Mouse (Mus musculus): ENCODE results near the gene Hnf4a.
"Not testable (repeated sequence)": the region's sequence is repeated elsewhere in the genome, so short reads cannot be mapped to it uniquely, and the experiment has no call there.

The Hnf4a gene

DNA sequence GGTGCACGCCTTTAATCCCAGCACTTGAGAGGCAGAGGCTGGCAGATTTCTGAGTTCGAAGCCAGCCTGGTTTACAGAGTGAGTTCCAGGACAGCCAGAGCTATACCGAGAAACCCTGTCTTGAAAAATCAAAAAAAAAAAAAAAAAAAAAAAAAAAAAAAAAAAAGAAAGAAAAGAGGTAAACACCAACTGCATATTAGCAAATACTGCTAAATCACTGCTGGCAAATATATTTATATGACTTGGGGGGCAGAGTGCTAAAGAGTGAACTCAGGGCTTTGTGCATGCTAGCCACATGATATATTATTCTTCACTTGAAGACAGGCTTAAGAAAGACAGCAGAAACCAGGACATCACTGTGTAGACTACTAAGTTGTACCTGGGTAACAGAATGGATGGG lies 114.8 kb downstream of the Hnf4a start:
- not testable (repeated sequence) for DNase-seq (ENCODE audit: low spot score)

Data from urinary bladder, postnatal 14 days (tissue).